Mouse (Mus musculus): ENCODE measurements around the gene Med13l.

The Med13l gene

GRCm38 (mm10) chr5:118704960-118705359, 144.5 kb downstream of the Med13l start:
- no peak for DNase-seq

DNA sequence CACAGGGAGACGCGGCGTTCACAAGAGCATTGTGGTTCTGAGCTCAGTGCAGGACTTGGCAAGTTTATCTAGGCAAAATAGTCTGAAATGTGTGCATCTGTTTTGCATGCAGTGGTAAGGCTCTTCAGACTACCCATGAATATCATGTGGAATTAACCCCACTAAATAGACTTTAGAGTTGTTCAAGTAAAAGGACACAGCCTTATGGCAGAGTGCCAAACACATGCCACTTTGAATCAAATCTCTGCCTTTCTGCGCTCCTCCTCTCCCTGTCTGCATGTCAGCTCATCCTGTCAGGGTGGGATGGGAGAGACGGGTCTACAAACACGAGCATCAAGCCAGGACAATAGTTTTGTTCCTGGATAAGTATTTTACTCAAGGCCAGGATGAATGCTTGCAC, 145.5 kb downstream of the Med13l start:
- DNase-seq: peak; percentile 46 to 51

DNA sequence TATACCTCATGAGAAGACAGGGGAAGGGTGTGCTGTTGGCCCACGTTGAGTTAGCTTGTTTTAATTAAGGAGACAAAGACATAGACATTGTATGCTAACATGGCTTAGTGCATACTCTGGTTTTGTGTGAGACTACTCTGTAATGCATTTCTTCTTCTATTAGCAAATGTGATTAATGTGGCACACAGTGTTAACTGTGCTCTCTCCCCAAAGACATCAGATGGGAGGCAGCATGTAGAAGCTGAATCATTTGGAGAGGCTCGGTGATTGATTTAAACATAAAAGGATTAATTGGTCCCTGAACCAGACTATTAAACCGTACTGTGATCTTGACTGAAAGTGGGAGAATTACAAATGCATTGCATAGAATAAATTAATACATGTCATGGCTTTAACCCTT, 145.9 kb downstream of the Med13l start:
- no peak for DNase-seq

DNA sequence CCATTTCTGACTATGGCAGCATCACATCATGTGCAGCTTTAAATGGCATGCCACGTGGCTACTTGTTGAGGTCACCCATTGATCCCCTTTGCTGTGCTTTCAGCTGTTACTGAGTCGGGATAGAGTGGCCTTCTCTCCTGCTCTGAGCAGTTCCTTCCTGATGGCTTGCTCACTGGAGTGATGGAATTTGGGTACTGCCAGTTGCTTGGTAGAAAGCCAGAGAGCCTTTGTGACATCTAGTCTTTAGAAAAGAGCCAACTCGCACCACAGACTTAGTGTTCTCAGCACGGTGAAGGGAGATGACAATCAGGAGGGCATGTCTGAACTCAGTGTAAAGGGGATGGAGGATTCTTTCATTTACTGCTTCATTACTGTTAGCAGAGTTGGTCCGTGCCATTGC, 147.0 kb downstream of the Med13l start:
- no peak for DNase-seq

DNA sequence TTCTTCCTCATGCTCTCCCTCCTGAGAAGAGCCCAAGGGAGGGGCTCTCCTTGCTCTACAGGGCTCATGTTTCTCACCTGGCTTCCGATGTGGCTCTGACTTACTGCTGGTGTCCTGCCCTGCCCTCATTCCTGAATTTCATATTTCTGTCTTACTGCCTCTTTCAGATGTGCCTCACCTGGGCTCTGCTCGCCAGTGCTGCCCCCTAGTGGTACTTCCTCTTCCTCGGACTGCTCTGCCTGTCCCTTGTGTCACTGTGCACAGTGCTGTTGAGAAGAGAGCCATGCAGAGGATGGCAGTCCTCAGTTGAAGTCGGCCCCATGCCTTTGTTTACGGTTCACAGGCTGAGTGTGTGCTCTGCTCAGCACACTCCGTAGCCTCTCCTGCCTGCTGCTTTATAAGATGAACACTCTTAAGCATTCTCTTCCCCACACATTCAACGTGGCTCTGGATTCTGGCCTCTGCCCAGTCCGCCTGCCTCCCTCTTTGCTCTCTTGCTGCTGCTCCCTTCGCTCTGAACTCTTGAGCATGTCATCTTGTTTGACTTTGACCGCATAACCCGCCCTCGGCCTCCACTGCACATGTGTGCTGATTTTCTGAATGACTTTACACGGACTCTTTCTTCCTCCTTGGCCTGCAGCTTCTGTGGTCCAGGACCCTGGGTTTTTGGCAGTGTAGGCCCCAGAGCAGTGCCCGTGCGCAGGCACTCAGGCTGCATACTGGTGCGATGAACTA, 147.9 kb downstream of the Med13l start:
- DNase-seq: peak; percentile 83 to 85

GRCm38 (mm10) chr5:118709847-118710251, 149.4 kb downstream of the Med13l start:
- DNase-seq: peak; percentile 78 to 82

DNA sequence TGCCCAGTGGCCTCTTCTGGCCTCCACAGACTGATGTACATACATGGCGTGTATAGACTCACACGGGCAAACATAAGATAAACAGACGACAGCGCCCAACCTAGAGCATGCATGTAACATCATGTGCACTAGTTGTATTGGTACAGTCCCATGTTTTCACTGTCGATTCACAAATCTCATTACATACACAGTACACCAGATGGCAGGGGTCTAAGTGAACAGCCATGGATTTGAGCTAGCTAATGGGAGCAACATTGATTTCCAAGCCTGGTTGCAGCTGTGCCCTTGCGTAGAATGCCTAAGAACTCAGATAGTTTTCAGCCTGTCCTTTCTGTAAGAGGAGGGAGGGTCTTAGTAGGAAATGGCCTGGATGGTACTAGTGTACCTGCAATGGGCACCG, 155.0 kb downstream of the Med13l start:
- DNase-seq: no peak

DNA sequence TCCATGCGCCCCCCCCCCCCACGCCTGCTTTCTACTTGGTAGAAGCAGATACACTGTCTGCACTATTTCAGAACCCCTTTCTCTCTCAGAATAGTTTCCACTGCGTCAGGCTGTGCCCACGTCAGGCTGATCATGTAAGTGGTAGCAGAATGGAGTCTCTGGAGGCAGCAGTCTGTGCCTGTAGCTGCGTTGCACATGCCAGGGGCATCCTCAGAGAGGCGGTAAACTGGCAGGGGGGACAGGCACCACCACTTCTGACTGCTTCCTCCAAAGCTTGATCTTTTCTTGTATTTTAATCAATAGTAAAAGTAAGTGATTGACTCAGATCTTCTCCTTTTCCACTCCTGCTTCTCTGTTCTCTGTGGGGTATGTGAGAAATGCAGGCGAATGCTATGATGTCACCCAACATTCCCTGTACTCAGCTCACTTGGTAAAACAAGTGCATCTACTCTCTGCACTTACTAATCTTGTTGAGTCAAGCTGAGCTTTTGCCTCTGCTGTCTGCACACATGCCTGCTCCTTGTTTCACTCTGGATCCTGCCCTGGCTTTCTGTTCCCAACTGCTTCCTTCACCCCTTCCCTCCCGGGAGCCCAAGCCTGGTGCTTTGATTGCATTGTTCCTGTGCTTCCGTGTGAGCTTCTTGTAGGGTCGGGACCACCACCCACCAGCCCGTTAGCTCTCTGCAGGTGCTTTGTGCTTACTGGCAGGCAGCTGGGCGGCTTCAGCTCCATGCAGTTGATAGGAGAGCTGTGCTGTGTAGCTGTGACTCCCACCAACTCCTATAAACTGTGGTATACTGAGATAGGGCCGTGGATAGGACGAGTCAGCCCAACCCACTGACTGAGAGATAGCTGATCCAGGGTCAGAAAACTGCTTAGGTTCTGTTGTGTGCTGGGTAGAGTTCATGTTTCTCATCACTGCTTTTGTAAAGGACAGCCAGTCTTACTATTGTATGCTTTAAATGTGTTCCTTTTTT, 156.1 kb downstream of the Med13l start:
- no peak for DNase-seq

- DNase-seq: no peak
Observed at GRCm38 (mm10) chr5:118717456-118717855, 157.0 kb downstream of the Med13l start.

DNA sequence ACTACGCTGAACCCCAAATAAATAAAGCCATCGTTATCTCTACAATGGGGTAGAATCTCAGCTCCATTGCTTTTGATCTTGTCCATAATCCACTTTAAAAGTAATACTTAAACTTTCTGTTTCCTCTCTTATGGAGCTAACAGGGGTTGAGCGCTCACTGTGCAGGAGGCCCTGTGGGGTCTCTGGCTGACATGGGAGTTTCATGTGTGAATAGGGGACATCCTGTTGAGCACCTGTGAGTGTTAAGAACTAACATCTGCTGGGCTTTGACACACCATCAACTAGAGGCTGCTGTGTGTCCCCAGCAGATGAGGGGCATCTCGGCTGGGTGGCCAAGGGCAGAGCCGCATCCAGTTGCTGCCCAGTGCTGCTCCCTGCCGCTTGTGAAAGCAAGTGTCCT, 157.6 kb downstream of the Med13l start:
- no peak for DNase-seq

DNA sequence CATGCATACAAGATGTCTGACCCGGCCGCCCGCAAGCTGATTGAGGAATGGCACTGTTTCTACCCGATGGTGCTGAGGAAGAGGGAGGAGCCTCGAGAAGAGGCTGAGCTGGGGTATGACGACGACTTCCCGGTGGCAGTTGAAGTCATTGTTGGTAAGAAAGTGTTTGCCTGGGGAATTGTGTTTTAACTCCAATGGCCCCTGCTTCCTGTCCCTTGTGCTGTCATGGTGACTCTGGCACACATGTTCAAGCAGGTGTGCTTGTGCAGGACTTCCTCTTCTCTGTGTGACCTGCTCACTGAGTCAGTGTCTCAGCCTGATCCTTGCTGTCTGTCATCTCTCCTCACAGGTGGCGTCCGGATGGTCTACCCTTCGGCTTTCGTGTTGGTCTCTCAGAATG, 160.9 kb downstream of the Med13l start:
- DNase-seq: no peak

GRCm38 (mm10) chr5:118721848-118722247, 161.4 kb downstream of the Med13l start:
- no peak for DNase-seq

DNA sequence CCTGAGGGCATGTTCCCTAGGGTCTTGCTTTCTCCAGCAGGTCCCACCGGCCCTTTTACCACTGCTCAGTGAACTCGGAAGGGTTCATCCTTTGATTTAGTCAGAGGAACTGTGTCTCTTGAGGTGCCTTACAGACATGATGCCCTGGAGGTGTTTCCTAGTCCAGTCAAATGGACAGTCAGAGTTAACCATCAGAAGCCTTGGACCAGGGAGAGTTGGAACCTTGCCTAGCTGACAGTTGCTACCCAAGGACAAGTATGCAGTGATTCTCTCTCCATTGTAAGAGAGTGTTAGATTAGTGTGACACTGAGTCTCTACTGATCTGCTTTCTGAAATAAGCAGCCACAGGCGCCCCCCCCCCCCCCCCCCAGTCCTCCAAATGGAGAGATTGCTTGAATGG, 162.0 kb downstream of the Med13l start:
- peak; percentile 50 to 66 for DNase-seq

- peak in 1 of 2 experiments; percentile 40 for DNase-seq
Observed at GRCm38 (mm10) chr5:118725425-118725824, 164.9 kb downstream of the Med13l start.

- DNase-seq: no peak
Observed at GRCm38 (mm10) chr5:118725886-118726505, 165.5 kb downstream of the Med13l start.

DNA sequence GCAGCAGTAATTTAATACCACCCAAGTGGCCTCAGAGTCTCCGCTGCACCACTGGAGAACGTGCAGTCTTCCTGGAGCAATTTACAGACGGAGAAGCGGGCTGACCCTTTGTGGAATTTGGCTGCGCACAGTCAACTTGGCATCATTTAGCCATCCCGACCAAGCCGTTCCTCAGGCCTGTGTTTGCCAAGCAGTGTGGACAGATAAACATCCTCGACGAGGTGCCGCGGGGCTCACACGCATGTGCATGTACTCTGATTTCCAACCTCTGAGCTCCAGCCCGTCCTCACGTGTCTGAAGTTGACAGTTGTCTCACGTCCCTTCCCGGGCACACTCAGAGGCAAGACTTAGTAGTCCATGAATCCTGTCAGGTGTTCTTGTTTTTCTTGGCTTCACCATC, 166.9 kb downstream of the Med13l start:
- no peak for DNase-seq

DNA sequence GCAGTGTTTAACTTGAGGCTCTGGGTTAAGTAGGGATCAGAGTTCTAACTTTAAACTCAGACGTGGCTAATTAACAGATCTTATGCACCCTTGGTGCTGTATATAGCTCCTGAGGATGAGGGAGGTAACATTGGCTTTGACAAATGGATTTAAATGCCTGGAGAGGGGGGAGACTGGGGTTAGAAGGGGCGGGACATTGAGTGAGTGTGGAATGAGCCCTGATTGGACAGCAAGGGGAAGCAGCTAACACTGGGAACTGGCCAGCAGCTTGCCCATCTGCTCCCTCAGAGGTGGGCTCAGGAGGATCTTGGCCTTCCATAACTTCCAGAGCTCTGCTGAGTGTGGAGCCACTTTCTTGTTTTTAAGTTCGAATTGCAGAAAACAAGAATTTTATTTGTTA, 171.7 kb downstream of the Med13l start:
- DNase-seq: peak; percentile 39 to 59

DNA sequence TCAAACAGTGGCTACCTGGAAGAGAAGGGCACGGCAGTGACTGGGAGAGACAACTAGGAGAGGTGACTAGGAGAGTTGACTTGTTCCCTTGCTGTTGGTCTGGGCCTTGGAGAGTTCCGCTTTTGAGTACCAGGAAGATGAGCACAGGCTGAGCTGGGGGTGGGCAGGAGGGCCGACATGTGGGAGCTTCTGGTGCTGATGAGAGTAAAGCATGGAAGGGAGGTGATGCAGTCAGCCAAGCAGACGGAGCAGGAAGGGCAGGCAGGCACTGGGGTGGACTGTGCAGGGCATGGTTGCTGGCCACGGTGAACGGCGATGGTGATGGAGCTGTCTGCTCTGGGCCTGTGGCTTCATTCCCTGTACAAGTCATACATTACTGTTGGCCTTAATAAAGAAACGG, 172.2 kb downstream of the Med13l start:
- no peak for DNase-seq

DNA sequence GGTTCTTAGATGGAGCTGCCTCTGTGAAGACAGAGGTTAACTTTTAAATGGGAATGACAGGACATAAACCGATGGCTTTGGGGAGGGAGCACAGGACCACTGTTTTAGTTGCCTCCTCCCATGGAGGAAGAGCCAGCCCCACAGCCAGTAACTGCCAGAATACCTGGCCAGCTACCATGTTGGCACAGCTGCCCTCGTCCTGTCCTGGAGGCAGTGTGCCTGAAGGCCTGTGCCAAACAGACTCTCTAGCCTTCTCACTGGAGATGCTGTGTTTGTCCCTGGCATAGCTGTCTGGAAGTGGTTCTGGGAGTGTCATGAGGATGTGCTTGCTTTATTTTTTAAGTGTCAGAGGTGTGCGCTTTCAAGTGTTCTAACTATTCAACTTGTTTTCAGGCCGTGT, 173.1 kb downstream of the Med13l start:
- peak; percentile 55 to 70 for DNase-seq

- DNase-seq: no peak
Observed at GRCm38 (mm10) chr5:118734455-118734854, 174.0 kb downstream of the Med13l start.

DNA sequence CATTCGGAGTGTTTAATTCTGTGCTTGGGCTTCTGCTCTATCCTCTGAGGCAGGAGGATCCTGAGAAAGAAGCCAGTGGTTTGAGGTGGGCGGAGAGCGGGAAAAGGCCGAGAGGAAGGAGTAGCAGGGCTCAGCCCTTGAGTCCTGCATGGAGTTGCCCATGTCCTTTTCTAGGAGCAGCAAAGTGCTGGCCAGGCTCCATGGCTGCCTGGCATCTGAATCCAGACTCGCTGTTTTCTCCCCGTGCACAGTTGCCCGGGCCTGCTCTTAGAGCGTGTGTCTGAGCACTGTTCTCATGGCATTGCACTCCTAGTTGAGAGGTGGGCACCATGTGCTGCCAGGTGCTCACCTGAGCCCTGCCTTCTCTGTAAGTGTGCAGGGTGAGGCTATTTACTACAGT, 175.3 kb downstream of the Med13l start:
- DNase-seq: no peak

DNA sequence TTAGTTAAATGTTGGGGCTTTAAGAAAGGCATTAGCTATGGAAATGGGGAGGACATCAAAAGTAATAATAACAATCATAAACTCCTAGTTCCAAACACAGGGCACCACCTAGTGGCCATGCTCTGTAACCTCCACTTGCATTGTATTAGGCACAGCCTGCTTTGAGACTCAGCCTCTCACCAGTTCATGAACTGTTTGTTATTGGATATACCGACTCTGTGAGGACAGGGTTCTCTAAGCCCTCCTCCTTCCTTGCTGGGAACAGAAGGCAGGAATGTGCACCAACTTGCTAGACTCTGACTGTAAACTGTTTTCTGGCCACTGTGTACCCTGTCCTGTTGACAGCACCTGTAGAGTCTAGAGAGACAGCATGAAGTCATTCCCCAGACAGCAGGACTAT, 177.1 kb downstream of the Med13l start:
- DNase-seq: peak; percentile 65 to 66

DNA sequence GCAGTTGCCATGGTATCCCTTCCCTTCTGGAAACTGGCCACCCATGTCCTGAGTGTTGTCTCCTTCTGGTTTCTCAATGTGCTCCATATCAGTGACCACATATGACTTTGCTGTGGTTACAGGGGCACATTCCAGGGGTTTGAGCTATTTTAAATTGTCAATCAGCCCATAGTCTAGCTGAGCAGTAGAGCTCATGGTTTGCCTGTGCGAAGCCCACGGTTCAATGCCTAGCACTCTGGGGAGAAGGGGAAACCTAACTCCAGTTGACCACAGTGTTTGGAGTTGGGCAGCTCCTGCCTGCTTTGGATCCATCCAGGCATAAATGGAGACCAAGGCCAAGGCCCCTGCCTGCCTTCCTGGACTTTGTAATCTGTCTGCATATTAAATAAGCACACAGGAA, 182.6 kb downstream of the Med13l start:
- DNase-seq: no peak

GRCm38 (mm10) chr5:118747026-118747425, 186.5 kb downstream of the Med13l start:
- no peak for DNase-seq

All from cerebellum, adult 18-20 months (tissue).